ENCODE assay signal across 8 mouse cellular contexts in the genomic region with DNA sequence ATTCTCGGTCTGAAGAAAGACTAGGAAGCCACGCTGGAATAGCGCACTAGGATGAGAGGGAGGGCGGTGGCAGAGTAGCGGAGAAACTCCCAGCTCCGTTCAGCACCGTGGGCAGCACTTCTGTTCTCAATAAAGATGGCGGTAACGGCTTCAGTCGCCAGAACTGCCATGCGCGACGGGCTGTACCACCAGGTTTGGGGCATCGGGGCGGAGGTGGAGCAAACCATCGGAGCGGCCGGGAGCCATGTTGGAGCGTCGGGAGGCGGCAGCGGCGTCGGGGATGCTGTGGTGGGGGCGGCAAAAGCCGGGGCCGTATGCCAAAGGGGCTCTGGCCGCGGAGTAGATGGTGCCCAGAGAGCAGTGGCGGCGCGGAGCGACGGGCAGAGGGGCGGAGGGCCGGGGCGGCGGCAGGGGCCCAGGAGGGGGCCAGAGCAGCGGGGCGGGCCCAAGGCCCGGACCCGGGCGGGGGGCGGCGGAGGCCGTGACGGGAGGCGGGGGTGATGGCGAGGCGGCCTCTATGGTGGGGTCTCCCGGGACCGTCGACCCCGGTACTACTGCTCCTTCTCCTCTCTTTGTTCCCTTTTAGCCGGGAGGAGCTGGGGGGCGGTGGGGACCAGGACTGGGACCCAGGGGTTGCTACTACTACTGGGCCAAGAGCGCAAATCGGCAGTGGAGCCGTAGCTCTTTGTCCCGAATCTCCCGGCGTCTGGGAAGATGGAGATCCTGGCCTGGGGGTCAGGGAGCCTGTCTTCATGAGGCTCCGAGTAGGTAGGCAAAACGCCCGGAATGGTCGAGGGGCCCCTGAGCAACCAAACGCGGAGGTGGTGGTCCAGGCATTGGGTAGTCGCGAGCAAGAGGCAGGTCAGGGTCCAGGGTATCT. TPM values are rescaled to one million over a fixed set of nuclear protein-coding genes. Genes with fewer than 3 reads are reported as not detected.
DNase-seq lines count a peak whose midpoint lies in the region; ATAC-seq and TF ChIP-seq lines count a peak whose summit lies in the region.

A gene (plus strand): TSS at position 501 of the 880 bp plus-strand sequence.

- peaks cover 78% of the 10 kb centered on the region for H3K27me3 ChIP-seq in heart, embryonic 11.5 days (ENCODE audit: control insufficient read depth, insufficient read depth, low read length)
- peaks cover 83% of the 10 kb centered on the region for H3K27me3 ChIP-seq in hindbrain, embryonic 10.5 days (ENCODE audit: insufficient read depth, poor library complexity, severe bottlenecking)
- peaks cover 16% of the 10 kb centered on the region for H3K27me3 ChIP-seq in midbrain, embryonic 14.5 days (ENCODE audit: control insufficient read depth, insufficient read depth, low read length)
- no peaks in the 10 kb centered on the region for H3K27me3 ChIP-seq in testis, adult 2 months (ENCODE audit: control insufficient read depth, insufficient read depth, low read length)

- no peak for DNase-seq in heart, postnatal 36 days
- peak; percentile 93 for DNase-seq in adrenal gland, postnatal 14 days
- DNase-seq in embryo, embryonic 11.5 days (ENCODE audit: low read depth, low spot score), result peak; percentile 74
- DNase-seq in hindbrain, embryonic 10.5 days (ENCODE audit: low spot score), result peak; percentile 91
- peak; percentile 90 to 91 for DNase-seq in left cerebral cortex, postnatal 10 days (ENCODE audit: extremely low spot score in 1 of 2, low spot score in 2 of 2)
- peak; percentile 96 for DNase-seq in midbrain, embryonic 14.5 days

- H3K4me3 ChIP-seq in heart, embryonic 11.5 days (ENCODE audit: low read depth, low read length), result peak within 1 kb of the TSS; percentile 45
- peak within 1 kb of the TSS; percentile 75 for H3K4me3 ChIP-seq in hindbrain, embryonic 10.5 days
- peak within 1 kb of the TSS; percentile 72 for H3K4me3 ChIP-seq in midbrain, embryonic 14.5 days (replicated peaks; ENCODE audit: low read depth, low read length)
- H3K4me3 ChIP-seq in testis, adult 2 months (ENCODE audit: control insufficient read depth, low read depth, low read length), result peak within 1 kb of the TSS; percentile 86

- peaks cover 12% of the 10 kb centered on the region for H3K4me1 ChIP-seq in heart, embryonic 11.5 days (ENCODE audit: control insufficient read depth, insufficient read depth, low read length)
- peaks cover 46% of the 10 kb centered on the region for H3K4me1 ChIP-seq in hindbrain, embryonic 10.5 days (replicated peaks)
- H3K4me1 ChIP-seq in midbrain, embryonic 14.5 days (ENCODE audit: control insufficient read depth, insufficient read depth, low read length), result peaks cover 38% of the 10 kb centered on the region
- H3K4me1 ChIP-seq in testis, adult 2 months (ENCODE audit: control insufficient read depth, insufficient read depth, low read length), result peaks cover 32% of the 10 kb centered on the region

- no peak for ATAC-seq in heart, embryonic 11.5 days (replicated peaks; ENCODE audit: insufficient number of reproducible peaks, low FRiP score, low TSS enrichment)
- peak; percentile 65 for ATAC-seq in midbrain, embryonic 14.5 days (ENCODE audit: low FRiP score, low TSS enrichment)

- H3K36me3 ChIP-seq in heart, embryonic 11.5 days (ENCODE audit: control insufficient read depth, insufficient read depth, low read length), result no peaks in the 10 kb centered on the region
- peaks cover 24% of the 10 kb centered on the region for H3K36me3 ChIP-seq in hindbrain, embryonic 10.5 days
- peaks cover 34% of the 10 kb centered on the region for H3K36me3 ChIP-seq in midbrain, embryonic 14.5 days (ENCODE audit: control insufficient read depth, insufficient read depth, low read length)
- H3K36me3 ChIP-seq in testis, adult 2 months (ENCODE audit: control insufficient read depth, insufficient read depth, low read length), result no peaks in the 10 kb centered on the region

- H3K9ac ChIP-seq in heart, embryonic 11.5 days (ENCODE audit: low read depth, low read length), result no peak within 1 kb of the TSS
- peak within 1 kb of the TSS; percentile 81 for H3K9ac ChIP-seq in midbrain, embryonic 14.5 days (replicated peaks; ENCODE audit: low read length)

- intact Hi-C loops in heart, postnatal 36 days (cut with DNase I), result no loop called here
- intact Hi-C loops in left cerebral cortex, postnatal 10 days (cut with DNase I), result no loop called here

- H3K4me2 ChIP-seq in heart, embryonic 11.5 days, result peak within 1 kb of the TSS; percentile 81
- H3K4me2 ChIP-seq in midbrain, embryonic 14.5 days (ENCODE audit: low read length), result peak within 1 kb of the TSS; percentile 78

- no peak within 1 kb of the TSS for H3K27ac ChIP-seq in heart, embryonic 11.5 days (ENCODE audit: low read depth, low read length)
- peak within 1 kb of the TSS; percentile 88 for H3K27ac ChIP-seq in hindbrain, embryonic 10.5 days
- H3K27ac ChIP-seq in midbrain, embryonic 14.5 days (replicated peaks; ENCODE audit: low read depth, low read length), result peak within 1 kb of the TSS; percentile 89
- no peak within 1 kb of the TSS for H3K27ac ChIP-seq in testis, adult 2 months (ENCODE audit: control insufficient read depth, insufficient read depth, low read depth, low read length)

- no peaks in the 10 kb centered on the region for H3K9me3 ChIP-seq in heart, embryonic 11.5 days (replicated peaks; ENCODE audit: control insufficient read depth, low read length)
- no peaks in the 10 kb centered on the region for H3K9me3 ChIP-seq in hindbrain, embryonic 10.5 days
- H3K9me3 ChIP-seq in midbrain, embryonic 14.5 days (ENCODE audit: control insufficient read depth, low read length), result no peaks in the 10 kb centered on the region

- TF ChIP-seq CTCF in testis, adult 2 months (IDR thresholded peaks at IDR 0.05; ENCODE audit: control insufficient read depth, insufficient read depth, insufficient replicate concordance, low read depth, low read length), result no peak

- TF ChIP-seq POLR2A in testis, adult 2 months (IDR thresholded peaks at IDR 0.05; ENCODE audit: control insufficient read depth, low read depth, low read length), result no peak; the same call in 1 of the 2 replicates

- WGBS in heart, embryonic 11.5 days (ENCODE audit: insufficient replicate concordance), result 2% methylated on average over 59 of the region's 70 CpGs
- under 1% methylated on average over 70 of the region's 70 CpGs for WGBS in hindbrain, embryonic 10.5 days
- 1% methylated on average over 67 of the region's 70 CpGs for WGBS in midbrain, embryonic 14.5 days

RNA-seq across cellular contexts. Expression of the gene that starts here (rescaled TPM):
- 0.04 and 0.10 TPM in 2 replicates for polyA plus RNA-seq in heart, embryonic 11.5 days (2014; fragmentation: Nextera tagmentation; extraction: Ambion mirVana)
- under 1 TPM in 1 of 2 experiments, not detected in 1; 0.14 TPM for total RNA-seq in heart, postnatal 36 days (2021)
- 3.9 and 4.9 TPM in 2 replicates for total RNA-seq in adrenal gland, postnatal 14 days (2021)
- polyA plus RNA-seq in hindbrain, embryonic 10.5 days (2016; fragmentation: Nextera tagmentation; extraction: Ambion mirVana), result 4.5 and 7.2 TPM in 2 replicates
- total RNA-seq in left cerebral cortex, postnatal 10 days (2021), result 10 to 100 TPM; 57.2 to 62.0 TPM
- polyA plus RNA-seq in midbrain, embryonic 14.5 days (2014; fragmentation: Nextera tagmentation; extraction: Ambion mirVana), result 19.5 and 20.7 TPM in 2 replicates
- polyA plus RNA-seq in testis, adult 2 months (2012; rRNA removed), result 1.2 and 1.3 TPM in 2 replicates

Comparison
In these comparisons a context has a peak if more than half of its experiments do, and no peak if none do; other contexts are left out.
1. H3K27ac ChIP-seq: peak in hindbrain, embryonic 10.5 days (single experiment) and midbrain, embryonic 14.5 days (single experiment); none in heart, embryonic 11.5 days (single experiment) and testis, adult 2 months (single experiment).
2. DNase-seq: peak in adrenal gland, postnatal 14 days (single experiment), embryo, embryonic 11.5 days (single experiment), hindbrain, embryonic 10.5 days (single experiment), left cerebral cortex, postnatal 10 days (2 of 2) and midbrain, embryonic 14.5 days (single experiment); none in heart, postnatal 36 days (0 of 2).
3. Peak in every context shown above with its lines, with median percentiles within 50 percentile points of each other: H3K4me3 ChIP-seq.